Mouse (Mus musculus) heart, adult 10 weeks (tissue): Measurements from ENCODE around the gene Ctnnd1. TPM values are rescaled to one million over a fixed set of nuclear protein-coding genes. Genes with fewer than 3 reads are reported as not detected.

Experiments
- polyA plus RNA-seq: library from polyadenylated mRNA; stranded (reverse); fragments of 350-450 nt; fragmentation: Illumina TruSeq; extraction: RNeasy Lipid Tissue Mini Kit (QIAGEN cat#74804); gene quantifications from one replicate; pipeline ENCODE4 v1.2.3, GENCODE M21; 2014; ENCODE audit warnings: low read depth, low replicate concordance

Ctnnd1 gene
- 50.6 TPM for polyA plus RNA-seq

GRCm38 (mm10) chr2:84650464-84651195 is at the start of gene Ctnnd1:
TSS of gene Ctnnd1 (minus strand) at chr2:84650765.

GRCm38 (mm10) chr2:84679016-84679415 is 28.5 kb upstream of the Ctnnd1 start, which contains the start of gene Tmx2:
TSS of gene Tmx2 (minus strand) at chr2:84679140.

GRCm38 (mm10) chr2:84677968-84678880 is 27.7 kb upstream of the Ctnnd1 start, which contains the start of the genes Gm28635 and Med19:
TSS of gene Gm28635 (minus strand) at chr2:84678041.
TSS of gene Med19 (plus strand) at chr2:84678402.

GRCm38 (mm10) chr2:84670569-84670933 is 20.0 kb upstream of the Ctnnd1 start, which contains the start of gene Selenoh:
TSS of gene Selenoh (minus strand) at chr2:84670770.

GRCm38 (mm10) chr2:84658806-84659205 is 8.2 kb upstream of the Ctnnd1 start, which contains the start of gene Btbd18:
TSS of gene Btbd18 (plus strand) at chr2:84659079.

Other genes starting within 250 kb of the Ctnnd1 start
- 20.1 TPM for gene Calcrl, start 225.4 kb downstream of the Ctnnd1 start, polyA plus RNA-seq
- 96.4 TPM for gene Tfpi, start 174.0 kb downstream of the Ctnnd1 start, polyA plus RNA-seq
- gene Btbd18, start 8.3 kb upstream of the Ctnnd1 start, polyA plus RNA-seq = not detected
- 31.5 TPM for gene Selenoh, start 20.0 kb upstream of the Ctnnd1 start, polyA plus RNA-seq
- not detected for gene Gm28635, start 27.3 kb upstream of the Ctnnd1 start, polyA plus RNA-seq
- gene Med19, start 27.6 kb upstream of the Ctnnd1 start, polyA plus RNA-seq = 15.4 TPM
- 102 TPM for gene Tmx2, start 28.4 kb upstream of the Ctnnd1 start, polyA plus RNA-seq
- 53.7 TPM for gene Zdhhc5, start 64.4 kb upstream of the Ctnnd1 start, polyA plus RNA-seq
- gene Clp1, start 76.6 kb upstream of the Ctnnd1 start, polyA plus RNA-seq = 4.6 TPM
- gene Ypel4, start 83.3 kb upstream of the Ctnnd1 start, polyA plus RNA-seq = 2.2 TPM
- 2.0 TPM for gene Gm19426, start 92.9 kb upstream of the Ctnnd1 start, polyA plus RNA-seq
- 157 TPM for gene Serping1, start 124.7 kb upstream of the Ctnnd1 start, polyA plus RNA-seq
- gene Ube2l6, start 148.1 kb upstream of the Ctnnd1 start, polyA plus RNA-seq = 20.4 TPM
- gene Smtnl1, start 171.9 kb upstream of the Ctnnd1 start, polyA plus RNA-seq = not detected
- 113 TPM for gene Timm10, start 176.2 kb upstream of the Ctnnd1 start, polyA plus RNA-seq
- gene Slc43a1, start 188.1 kb upstream of the Ctnnd1 start, polyA plus RNA-seq = 2.1 TPM
- 1.5 TPM for gene Rtn4rl2, start 235.9 kb upstream of the Ctnnd1 start, polyA plus RNA-seq